Mouse (Mus musculus): ENCODE measurements around the gene A930017K11Rik.

DNA sequence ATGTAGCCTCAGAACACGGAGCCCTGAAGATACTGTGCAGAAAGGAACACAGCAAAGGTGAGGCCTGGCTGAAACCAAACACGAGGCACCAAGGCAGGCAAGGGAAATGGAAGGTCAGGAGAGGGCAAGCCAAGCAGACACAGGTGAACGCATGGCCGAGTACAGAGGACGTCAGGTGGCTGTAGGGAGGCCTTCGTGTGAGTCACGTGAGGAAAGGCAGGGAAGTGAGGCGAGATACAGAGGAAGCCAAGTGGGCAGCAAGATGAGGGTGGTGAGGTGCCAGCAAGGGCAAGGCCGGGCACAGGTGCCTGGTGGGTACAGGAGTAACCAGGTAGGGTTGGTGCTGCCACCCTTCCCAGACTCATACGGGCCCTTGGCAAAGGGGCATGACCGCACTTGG lies 46.1 kb upstream of the A930017K11Rik start:
- no peak for TF ChIP-seq CTCF (IDR thresholded peaks at IDR 0.05; ENCODE audit: borderline replicate concordance, extremely low read depth, insufficient read depth, insufficient read length)
- no peak for TF ChIP-seq POLR2A (IDR thresholded peaks at IDR 0.05; ENCODE audit: borderline replicate concordance, extremely low read depth, insufficient read depth, insufficient read length, poor library complexity, severe bottlenecking)
